Mouse (Mus musculus) granulocyte monocyte progenitor cell, adult 5-6 weeks (primary cell): ENCODE measurements at regions not wholly inside any gene's neighbourhood (a gene's known extent, or its start where the extent isn't known, plus 50 kb on each side); places are given as distances from the start of the nearest gene placed in this dataset.
A peak's percentile ranks its signal among the peaks of the same experiment; 100 is the strongest.

Experiments
- ATAC-seq: replicated peaks from 2 replicates; pipeline ENCODE4 v1.8.0; 2016; ENCODE audit warnings: mild to moderate bottlenecking, moderate TSS enrichment, inconsistent platforms; ENCODE audit not compliant: poor library complexity, severe bottlenecking

DNA sequence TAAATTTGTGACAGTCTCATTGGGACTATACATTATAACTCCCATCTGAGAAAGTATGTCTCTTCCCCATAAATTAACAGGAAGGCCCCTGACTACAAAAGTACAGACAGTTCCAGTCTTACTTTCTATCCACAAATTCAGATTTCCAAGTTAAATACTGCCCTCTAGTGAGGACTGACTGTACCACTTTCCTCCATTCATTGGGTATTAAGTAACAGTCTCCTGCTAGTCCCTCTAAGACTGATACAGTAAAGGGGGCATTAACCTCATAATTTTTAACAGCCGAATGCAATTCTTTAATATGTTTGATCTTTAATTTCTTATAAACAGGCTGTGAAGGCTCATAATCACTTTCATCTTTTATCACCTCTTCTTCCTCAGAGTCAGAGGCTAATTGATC lies 131.0 kb upstream of the Adcyap1 start:
- ATAC-seq = peak; percentile 52

DNA sequence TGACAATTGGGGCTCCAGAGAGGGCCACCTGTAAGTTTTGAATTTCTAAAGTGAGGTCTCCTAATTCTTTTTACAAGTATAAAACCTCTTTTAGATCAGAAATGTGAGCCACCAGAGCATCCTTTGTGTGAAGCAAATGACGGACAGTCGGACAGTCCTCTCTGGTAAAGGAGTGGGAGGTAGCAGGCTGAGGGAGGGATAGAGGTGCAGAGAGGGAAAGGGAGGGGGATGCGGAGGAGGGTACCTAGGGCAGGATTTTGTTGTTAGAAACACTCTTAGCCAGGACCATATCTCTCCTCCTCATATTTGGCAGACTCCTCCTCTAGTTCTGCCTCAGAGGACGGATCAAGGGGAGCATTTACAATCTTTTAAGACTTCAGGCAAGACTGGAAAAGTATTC lies 130.3 kb upstream of the Adcyap1 start:
- ATAC-seq = no peak

DNA sequence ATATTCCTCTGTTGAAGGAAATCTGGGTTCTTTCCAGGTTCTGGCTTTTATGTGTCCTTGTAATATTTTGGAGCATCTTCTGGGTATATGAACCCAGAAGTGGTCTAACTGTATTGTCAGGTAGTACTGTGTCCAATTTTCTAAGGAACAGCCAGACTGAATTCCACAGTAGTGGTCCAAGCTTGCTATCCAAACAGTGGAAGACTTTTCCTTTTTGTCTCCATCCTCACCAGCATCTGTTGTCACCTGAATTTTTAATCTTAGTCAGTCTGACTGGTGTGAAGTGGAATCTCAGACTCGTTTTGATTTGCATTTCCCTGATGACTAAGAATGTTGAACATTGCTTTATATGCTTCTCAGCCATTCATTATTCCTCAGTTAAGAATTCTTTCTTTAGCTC lies 114.8 kb upstream of the Adcyap1 start:
- ATAC-seq = no peak

DNA sequence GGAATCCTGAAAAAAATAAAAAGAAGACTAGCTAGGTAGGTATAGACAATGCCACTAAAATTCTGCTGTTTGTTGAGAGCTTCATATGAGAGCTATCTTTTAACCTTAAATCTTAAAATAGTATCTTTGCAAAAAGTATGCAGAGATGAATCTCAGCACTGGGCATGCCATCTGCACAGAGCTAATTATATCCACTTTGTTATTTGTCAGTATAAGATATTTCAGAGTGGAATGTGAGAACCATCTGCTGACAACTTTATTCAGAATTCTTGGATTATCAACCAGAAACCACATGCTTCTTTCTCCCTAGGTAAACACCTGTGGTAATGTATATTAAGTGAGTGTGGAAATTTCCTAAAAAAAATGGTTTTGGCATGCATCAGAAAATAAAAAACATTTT lies 94.3 kb upstream of the Adcyap1 start:
- no peak for ATAC-seq

DNA sequence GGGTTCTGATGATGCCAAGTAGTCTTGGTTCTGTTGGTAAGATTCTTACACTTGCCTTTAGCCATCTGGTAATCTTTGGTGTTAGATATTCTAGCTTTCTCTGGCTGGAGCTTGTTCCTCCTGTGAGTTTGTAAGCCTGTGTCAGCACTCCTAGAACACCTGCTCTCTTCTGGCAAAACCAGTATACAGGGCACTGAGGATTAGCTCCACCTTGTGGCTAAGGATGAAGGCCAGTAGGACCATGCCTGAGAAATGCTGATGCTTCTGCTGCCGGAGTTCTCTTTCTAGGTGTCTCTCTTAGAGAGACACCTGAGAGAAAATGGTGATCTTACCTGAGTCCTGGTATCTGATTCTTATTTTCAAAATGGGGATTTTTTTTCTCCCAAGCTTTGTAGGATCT lies 58.8 kb upstream of the Adcyap1 start:
- ATAC-seq = no peak

DNA sequence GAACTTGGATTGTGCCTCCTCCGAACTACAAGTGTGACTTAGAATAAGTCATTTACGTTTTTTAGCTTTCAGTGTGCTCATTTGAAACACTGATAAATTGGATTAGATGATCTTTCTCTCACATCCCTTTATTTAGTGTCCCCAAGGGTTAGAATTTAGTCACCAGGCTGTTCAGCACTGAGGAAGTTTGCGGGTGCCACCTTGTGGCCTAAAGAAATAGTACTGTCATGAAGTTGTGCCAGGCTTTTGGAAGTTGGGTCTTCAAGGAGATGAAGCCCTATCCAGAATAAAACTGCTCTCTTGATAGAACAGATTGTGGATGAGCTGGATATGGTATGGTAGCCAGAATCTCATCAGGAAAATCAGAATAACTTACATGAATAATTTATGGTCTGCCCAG lies 57.7 kb upstream of the Adcyap1 start:
- ATAC-seq = no peak; the same call in 1 of the 2 replicates
